Mouse (Mus musculus): Measurements from ENCODE around the gene Wfdc13. TPM values are rescaled to one million over a fixed set of nuclear protein-coding genes. Genes with fewer than 3 reads are reported as not detected.

The Wfdc13 gene
- polyA plus RNA-seq, 1 experiment from 2014 or later = 0.21 TPM

GRCm38 (mm10) chr2:164670938-164671337, 14.0 kb upstream of the Wfdc13 start:
- no peak for ATAC-seq
- WGBS = 13% methylated on average over 1 of the region's 1 CpGs

GRCm38 (mm10) chr2:164673987-164674386, 10.9 kb upstream of the Wfdc13 start, which contains the start of gene Wfdc11:
Gene Wfdc11, minus strand, starts transcription at chr2:164674087.
- Histone ChIP-seq H3K9ac (ENCODE audit: low read depth, low read length) (no peak within 1 kb of the TSS), H3K27ac (ENCODE audit: low read length) (no peak within 1 kb of the TSS), H3K36me3 (ENCODE audit: control insufficient read depth, insufficient read depth, low read length) (no peaks in the 10 kb centered on the region), H3K4me3 (ENCODE audit: low read length) (no peak within 1 kb of the TSS), H3K4me2 (ENCODE audit: low read depth, low read length) (no peak within 1 kb of the TSS), H3K9me3 (ENCODE audit: control insufficient read depth, low read length) (no peaks in the 10 kb centered on the region), H3K27me3 (replicated peaks; ENCODE audit: control insufficient read depth, insufficient read depth, low read length) (no peaks in the 10 kb centered on the region), H3K4me1 (ENCODE audit: control insufficient read depth, insufficient read depth, low read length) (peaks cover 4% of the 10 kb centered on the region)
- 80% methylated on average over 7 of the region's 7 CpGs for WGBS
- ATAC-seq = no peak

More at GRCm38 (mm10) chr2:164670938-164671337, 14.0 kb upstream of the Wfdc13 start:
- no peak overlapping the region for H3K4me3 ChIP-seq (ENCODE audit: low read length)
- H3K9me3 ChIP-seq (ENCODE audit: control insufficient read depth, low read length) = 0 out of 2 replicates have a peak, but pooled peaks cover 4% of the 10 kb centered on the region
- H3K4me1 ChIP-seq (ENCODE audit: control insufficient read depth, insufficient read depth, low read length) = no peaks in the 10 kb centered on the region
- H3K4me2 ChIP-seq (ENCODE audit: low read depth, low read length) = no peak overlapping the region
- H3K36me3 ChIP-seq (ENCODE audit: control insufficient read depth, insufficient read depth, low read length) = no peaks in the 10 kb centered on the region
- no peak overlapping the region for H3K9ac ChIP-seq (ENCODE audit: low read depth, low read length)
- H3K27me3 ChIP-seq (replicated peaks; ENCODE audit: control insufficient read depth, insufficient read depth, low read length) = no peaks in the 10 kb centered on the region
- H3K27ac ChIP-seq (ENCODE audit: low read length) = no peak overlapping the region

GRCm38 (mm10) chr2:164676103-164676502, 8.8 kb upstream of the Wfdc13 start:
- no peak overlapping the region for H3K9ac ChIP-seq (ENCODE audit: low read depth, low read length)
- H3K4me3 ChIP-seq (ENCODE audit: low read length) = no peak overlapping the region
- no peak overlapping the region for H3K27ac ChIP-seq (ENCODE audit: low read length)
- H3K9me3 ChIP-seq (ENCODE audit: control insufficient read depth, low read length) = no peaks in the 10 kb centered on the region
- 81% methylated on average over 7 of the region's 7 CpGs for WGBS
- ATAC-seq = no peak
- no peaks in the 10 kb centered on the region for H3K27me3 ChIP-seq (replicated peaks; ENCODE audit: control insufficient read depth, insufficient read depth, low read length)
- no peak overlapping the region for H3K4me2 ChIP-seq (ENCODE audit: low read depth, low read length)
- no peaks in the 10 kb centered on the region for H3K36me3 ChIP-seq (ENCODE audit: control insufficient read depth, insufficient read depth, low read length)
- H3K4me1 ChIP-seq (ENCODE audit: control insufficient read depth, insufficient read depth, low read length) = peaks cover 8% of the 10 kb centered on the region

GRCm38 (mm10) chr2:164676916-164677685, 7.8 kb upstream of the Wfdc13 start:
- Histone ChIP-seq H3K27ac (ENCODE audit: low read length) (no peak overlapping the region), H3K4me2 (ENCODE audit: low read depth, low read length) (no peak overlapping the region), H3K9me3 (ENCODE audit: control insufficient read depth, low read length) (no peaks in the 10 kb centered on the region), H3K4me3 (ENCODE audit: low read length) (no peak overlapping the region), H3K9ac (ENCODE audit: low read depth, low read length) (no peak overlapping the region), H3K27me3 (replicated peaks; ENCODE audit: control insufficient read depth, insufficient read depth, low read length) (no peaks in the 10 kb centered on the region), H3K36me3 (ENCODE audit: control insufficient read depth, insufficient read depth, low read length) (no peaks in the 10 kb centered on the region), H3K4me1 (ENCODE audit: control insufficient read depth, insufficient read depth, low read length) (peaks cover 8% of the 10 kb centered on the region)
- no peak for ATAC-seq
- 70% methylated on average over 16 of the region's 16 CpGs for WGBS

GRCm38 (mm10) chr2:164678848-164679625, 5.9 kb upstream of the Wfdc13 start:
- Histone ChIP-seq H3K27ac (ENCODE audit: low read length) (peak overlapping the region; percentile 20; the same call in 1 of the 2 replicates), H3K9ac (ENCODE audit: low read depth, low read length) (peak overlapping the region; percentile 31; the same call in 1 of the 2 replicates)
- ATAC-seq = peak; percentile 79

GRCm38 (mm10) chr2:164679906-164680305, 5.0 kb upstream of the Wfdc13 start:
- Histone ChIP-seq H3K9ac (ENCODE audit: low read depth, low read length) (no peak overlapping the region), H3K4me3 (ENCODE audit: low read length) (no peak overlapping the region), H3K36me3 (ENCODE audit: control insufficient read depth, insufficient read depth, low read length) (no peaks in the 10 kb centered on the region), H3K27me3 (replicated peaks; ENCODE audit: control insufficient read depth, insufficient read depth, low read length) (no peaks in the 10 kb centered on the region), H3K4me2 (ENCODE audit: low read depth, low read length) (no peak overlapping the region), H3K9me3 (ENCODE audit: control insufficient read depth, low read length) (no peaks in the 10 kb centered on the region), H3K27ac (ENCODE audit: low read length) (no peak overlapping the region), H3K4me1 (ENCODE audit: control insufficient read depth, insufficient read depth, low read length) (peaks cover 8% of the 10 kb centered on the region)
- WGBS = 24% methylated on average over 3 of the region's 3 CpGs
- ATAC-seq = peak; percentile 84

More at GRCm38 (mm10) chr2:164678848-164679625, 5.9 kb upstream of the Wfdc13 start:
- no peaks in the 10 kb centered on the region for H3K9me3 ChIP-seq (ENCODE audit: control insufficient read depth, low read length)
- H3K4me3 ChIP-seq (ENCODE audit: low read length) = peak overlapping the region; percentile 24
- H3K4me1 ChIP-seq (ENCODE audit: control insufficient read depth, insufficient read depth, low read length) = peaks cover 8% of the 10 kb centered on the region
- no peaks in the 10 kb centered on the region for H3K36me3 ChIP-seq (ENCODE audit: control insufficient read depth, insufficient read depth, low read length)
- WGBS = 19% methylated on average over 19 of the region's 19 CpGs
- H3K4me2 ChIP-seq (ENCODE audit: low read depth, low read length) = peak overlapping the region; percentile 40
- H3K27me3 ChIP-seq (replicated peaks; ENCODE audit: control insufficient read depth, insufficient read depth, low read length) = no peaks in the 10 kb centered on the region

GRCm38 (mm10) chr2:164698201-164698600, 13.3 kb downstream of the Wfdc13 start, which contains the start of gene Spint4:
Gene Spint4, plus strand, starts transcription at chr2:164698501.
- ATAC-seq = no peak
- Histone ChIP-seq H3K9ac (ENCODE audit: low read depth, low read length) (no peak within 1 kb of the TSS), H3K4me3 (ENCODE audit: low read length) (no peak within 1 kb of the TSS), H3K4me2 (ENCODE audit: low read depth, low read length) (no peak within 1 kb of the TSS), H3K36me3 (ENCODE audit: control insufficient read depth, insufficient read depth, low read length) (no peaks in the 10 kb centered on the region), H3K4me1 (ENCODE audit: control insufficient read depth, insufficient read depth, low read length) (peaks cover 3% of the 10 kb centered on the region; the same call in 1 of the 2 replicates), H3K27me3 (replicated peaks; ENCODE audit: control insufficient read depth, insufficient read depth, low read length) (no peaks in the 10 kb centered on the region), H3K27ac (ENCODE audit: low read length) (no peak within 1 kb of the TSS), H3K9me3 (ENCODE audit: control insufficient read depth, low read length) (no peaks in the 10 kb centered on the region)
- 82% methylated on average over 4 of the region's 4 CpGs for WGBS

DNA sequence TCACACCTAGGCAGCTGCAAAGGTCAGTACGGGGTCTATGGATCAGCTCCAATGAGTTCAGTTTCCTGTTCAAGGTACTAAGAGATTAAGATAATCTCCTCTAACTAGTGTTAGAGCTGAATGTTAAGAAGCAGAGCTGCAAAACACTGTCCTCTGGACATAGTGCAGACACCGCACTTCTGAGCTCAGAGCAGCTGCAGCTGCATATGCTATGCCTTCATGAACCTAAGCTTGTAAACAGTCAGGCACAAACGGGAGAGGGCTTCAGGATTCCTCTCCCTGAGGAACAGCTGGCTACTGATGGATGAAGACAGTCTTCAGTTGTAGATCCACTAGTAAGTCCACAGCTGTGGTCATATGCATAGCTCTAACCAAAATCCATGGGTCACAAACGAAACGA, 16.1 kb downstream of the Wfdc13 start:
- Histone ChIP-seq H3K4me1 (ENCODE audit: control insufficient read depth, insufficient read depth, low read length) (peaks cover 3% of the 10 kb centered on the region; the same call in 1 of the 2 replicates), H3K27ac (ENCODE audit: low read length) (no peak overlapping the region), H3K27me3 (replicated peaks; ENCODE audit: control insufficient read depth, insufficient read depth, low read length) (no peaks in the 10 kb centered on the region), H3K4me3 (ENCODE audit: low read length) (no peak overlapping the region), H3K9me3 (ENCODE audit: control insufficient read depth, low read length) (no peaks in the 10 kb centered on the region), H3K4me2 (ENCODE audit: low read depth, low read length) (no peak overlapping the region), H3K36me3 (ENCODE audit: control insufficient read depth, insufficient read depth, low read length) (no peaks in the 10 kb centered on the region), H3K9ac (ENCODE audit: low read depth, low read length) (no peak overlapping the region)
- peak; percentile 59 for ATAC-seq
- 49% methylated on average over 5 of the region's 5 CpGs for WGBS

DNA sequence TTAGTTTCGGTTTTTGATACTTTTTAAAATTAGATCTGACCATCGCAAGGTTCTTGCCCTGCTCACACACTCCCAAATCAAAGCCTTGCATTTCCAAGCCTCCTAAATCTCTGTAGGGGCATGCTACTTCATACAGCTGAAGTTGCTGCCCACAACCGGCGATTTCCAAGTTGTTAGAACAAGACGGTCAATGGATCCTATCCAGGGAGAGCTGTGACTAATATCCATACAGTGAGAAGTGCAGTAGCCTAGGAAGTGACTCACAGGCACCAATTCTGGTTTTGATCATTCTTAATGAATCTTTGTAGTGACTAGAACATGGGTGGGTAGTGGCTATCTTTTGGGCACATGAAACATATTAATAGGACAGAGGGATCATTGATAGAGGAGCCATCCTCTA, 16.9 kb downstream of the Wfdc13 start:
- H3K4me1 ChIP-seq (ENCODE audit: control insufficient read depth, insufficient read depth, low read length) = peaks cover 3% of the 10 kb centered on the region; the same call in 1 of the 2 replicates
- H3K27me3 ChIP-seq (replicated peaks; ENCODE audit: control insufficient read depth, insufficient read depth, low read length) = no peaks in the 10 kb centered on the region
- H3K27ac ChIP-seq (ENCODE audit: low read length) = no peak overlapping the region
- H3K9ac ChIP-seq (ENCODE audit: low read depth, low read length) = no peak overlapping the region
- ATAC-seq = no peak
- WGBS = 86% methylated on average over 5 of the region's 5 CpGs
- no peaks in the 10 kb centered on the region for H3K9me3 ChIP-seq (ENCODE audit: control insufficient read depth, low read length)
- no peak overlapping the region for H3K4me2 ChIP-seq (ENCODE audit: low read depth, low read length)
- no peak overlapping the region for H3K4me3 ChIP-seq (ENCODE audit: low read length)
- no peaks in the 10 kb centered on the region for H3K36me3 ChIP-seq (ENCODE audit: control insufficient read depth, insufficient read depth, low read length)

Measured in intestine, embryonic 16.5 days (tissue).